Mouse (Mus musculus): ENCODE data around the gene Samhd1.
A peak's percentile ranks its signal among the peaks of the same experiment; 100 is the strongest.

The Samhd1 gene

DNA sequence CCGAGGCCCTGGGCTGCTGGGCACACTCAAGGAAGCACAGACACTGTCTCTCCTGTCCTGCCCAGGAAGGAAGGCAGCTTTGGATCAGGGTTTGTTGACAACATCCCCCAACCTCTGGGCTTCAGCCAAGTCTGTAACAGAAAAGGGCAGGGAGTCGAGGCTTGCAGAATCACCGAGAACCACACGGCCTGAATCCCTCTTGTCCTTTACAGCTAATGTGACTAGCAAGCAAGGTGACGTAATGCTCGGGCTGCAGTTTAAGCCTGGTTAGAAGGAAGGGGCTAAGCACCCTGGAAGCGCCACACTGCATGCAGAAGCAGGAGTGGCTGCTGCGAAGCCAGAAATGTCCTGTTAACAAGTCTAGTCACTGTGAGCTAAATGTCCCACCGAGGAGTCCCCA, 64.7 kb downstream of the Samhd1 start:
- peak; percentile 79 for DNase-seq

DNA sequence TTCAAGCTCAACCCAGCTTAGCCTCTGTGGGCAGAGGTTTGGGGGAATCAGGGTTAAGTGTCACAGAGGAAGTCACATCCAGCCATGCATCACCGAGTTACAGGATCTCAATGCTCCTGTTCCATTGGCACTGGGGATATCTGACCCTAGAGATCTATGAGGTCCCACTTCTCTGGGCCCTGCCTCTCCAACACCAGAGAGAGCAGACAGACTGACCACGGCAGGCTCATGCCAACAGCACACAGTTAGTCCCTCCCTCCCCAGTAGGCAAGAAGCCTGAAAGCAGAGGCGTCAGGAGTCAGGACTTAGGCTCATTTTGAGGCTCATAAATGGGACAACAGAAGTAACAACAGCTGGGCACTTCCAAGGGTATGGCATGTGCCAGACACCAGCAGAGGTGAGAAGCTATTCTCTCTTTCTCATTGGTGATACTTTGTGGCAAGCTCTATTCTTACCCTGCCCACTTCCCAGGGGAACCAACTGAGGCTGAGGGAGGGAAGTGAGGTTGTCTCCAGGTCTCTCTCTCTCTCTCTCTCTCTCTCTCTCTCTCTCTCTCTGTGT, 65.2 kb downstream of the Samhd1 start:
- DNase-seq, result no peak

DNA sequence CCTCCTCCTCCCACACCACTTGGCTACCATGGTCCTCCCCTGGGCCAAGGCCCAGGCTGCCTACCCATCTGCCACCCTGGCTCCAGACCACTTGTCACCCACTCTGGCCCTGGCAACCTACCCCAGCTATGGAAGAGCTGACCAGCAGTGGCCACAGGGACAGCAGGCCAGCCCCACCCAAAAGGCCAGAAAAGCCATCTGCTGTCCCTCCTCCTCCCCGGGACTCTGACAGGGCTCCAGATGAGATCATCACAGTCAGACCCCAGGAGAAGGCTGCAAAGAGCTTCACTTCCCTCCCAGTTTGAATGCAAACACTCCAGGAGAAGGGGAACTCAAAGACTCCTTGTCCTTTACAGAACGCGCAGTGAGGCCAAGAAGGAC, 65.7 kb downstream of the Samhd1 start:
- peak; percentile 98 for DNase-seq

DNA sequence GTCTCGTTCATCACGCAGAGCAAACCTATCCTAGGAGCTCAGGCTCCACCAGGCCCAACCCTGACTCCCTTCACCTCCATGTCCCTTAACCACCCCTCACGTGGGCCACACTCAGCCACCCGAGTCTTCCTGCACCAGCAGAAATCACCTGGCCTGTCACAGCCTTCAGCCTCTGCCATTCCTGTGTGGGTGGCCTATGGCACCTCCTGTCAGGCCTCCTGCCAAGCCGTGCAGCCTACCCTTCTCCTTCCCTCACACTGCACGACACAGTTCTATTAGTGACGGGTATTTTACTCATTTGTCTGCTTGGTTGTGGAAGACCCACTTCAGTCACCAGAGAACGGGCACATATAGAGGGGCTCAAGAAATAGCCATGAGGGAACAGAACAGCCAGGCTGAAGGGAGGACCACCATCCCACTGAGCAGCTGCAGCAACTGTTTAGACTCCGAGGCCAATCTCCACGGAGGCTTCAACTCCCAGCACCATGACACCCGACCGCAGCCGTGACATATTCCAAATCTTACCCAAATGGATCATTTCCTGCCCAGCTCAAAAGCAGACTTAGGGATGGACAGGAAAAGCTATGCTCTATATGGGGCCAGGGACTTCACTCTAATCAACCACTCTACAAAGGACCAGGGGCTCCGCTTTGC, 66.2 kb downstream of the Samhd1 start:
- peak; percentile 84 for DNase-seq

DNA sequence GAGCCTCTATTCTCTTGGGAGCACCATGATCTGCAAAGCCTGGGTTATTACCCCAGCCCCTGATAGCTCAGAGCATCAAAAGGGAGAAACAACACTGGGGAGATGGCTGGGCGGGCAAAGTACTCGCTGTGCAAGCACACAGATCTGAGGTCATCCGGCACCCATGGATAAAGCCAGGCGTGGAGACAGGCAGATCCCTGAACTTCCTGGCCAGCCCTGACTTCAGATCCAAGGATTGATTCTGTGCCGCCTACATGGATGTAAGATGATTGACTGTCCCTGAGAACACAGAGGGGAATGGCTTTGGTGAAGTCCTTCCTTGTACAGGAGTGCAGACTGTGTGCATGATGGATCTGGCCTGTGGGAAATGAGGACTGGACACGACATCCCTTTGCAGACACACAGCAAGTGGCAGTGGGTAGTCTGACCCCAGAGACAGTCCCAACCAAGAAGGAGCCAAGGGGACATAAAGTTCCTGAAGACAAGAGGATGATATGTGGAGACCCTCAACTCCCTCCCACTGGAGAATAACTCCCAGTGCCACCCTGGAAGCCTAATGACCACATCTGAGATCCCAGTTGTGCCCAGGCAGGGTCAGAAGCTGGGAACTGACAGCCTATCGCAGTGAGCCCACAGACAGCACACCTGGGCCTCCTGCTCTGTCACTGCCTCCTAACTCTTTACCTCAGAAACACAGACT, 68.2 kb downstream of the Samhd1 start:
- DNase-seq, result peak; percentile 51

DNA sequence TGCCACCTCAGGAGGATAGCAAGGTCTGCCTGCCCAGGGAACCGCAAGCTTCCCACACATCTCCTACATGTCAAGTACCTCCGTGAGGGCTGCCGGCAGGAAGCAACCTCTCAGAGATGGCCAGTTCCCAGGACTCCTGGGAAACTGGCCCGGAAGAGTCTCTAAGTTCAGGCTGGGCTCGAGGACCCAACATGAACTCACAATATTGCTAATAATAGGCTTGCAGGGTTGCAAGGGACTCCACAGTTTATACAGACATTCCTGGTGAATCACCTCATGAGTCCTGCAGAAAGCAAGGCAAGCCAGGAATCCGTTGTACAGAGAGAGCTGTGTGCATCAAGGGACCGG, 69.2 kb downstream of the Samhd1 start:
- DNase-seq, result peak; percentile 56

DNA sequence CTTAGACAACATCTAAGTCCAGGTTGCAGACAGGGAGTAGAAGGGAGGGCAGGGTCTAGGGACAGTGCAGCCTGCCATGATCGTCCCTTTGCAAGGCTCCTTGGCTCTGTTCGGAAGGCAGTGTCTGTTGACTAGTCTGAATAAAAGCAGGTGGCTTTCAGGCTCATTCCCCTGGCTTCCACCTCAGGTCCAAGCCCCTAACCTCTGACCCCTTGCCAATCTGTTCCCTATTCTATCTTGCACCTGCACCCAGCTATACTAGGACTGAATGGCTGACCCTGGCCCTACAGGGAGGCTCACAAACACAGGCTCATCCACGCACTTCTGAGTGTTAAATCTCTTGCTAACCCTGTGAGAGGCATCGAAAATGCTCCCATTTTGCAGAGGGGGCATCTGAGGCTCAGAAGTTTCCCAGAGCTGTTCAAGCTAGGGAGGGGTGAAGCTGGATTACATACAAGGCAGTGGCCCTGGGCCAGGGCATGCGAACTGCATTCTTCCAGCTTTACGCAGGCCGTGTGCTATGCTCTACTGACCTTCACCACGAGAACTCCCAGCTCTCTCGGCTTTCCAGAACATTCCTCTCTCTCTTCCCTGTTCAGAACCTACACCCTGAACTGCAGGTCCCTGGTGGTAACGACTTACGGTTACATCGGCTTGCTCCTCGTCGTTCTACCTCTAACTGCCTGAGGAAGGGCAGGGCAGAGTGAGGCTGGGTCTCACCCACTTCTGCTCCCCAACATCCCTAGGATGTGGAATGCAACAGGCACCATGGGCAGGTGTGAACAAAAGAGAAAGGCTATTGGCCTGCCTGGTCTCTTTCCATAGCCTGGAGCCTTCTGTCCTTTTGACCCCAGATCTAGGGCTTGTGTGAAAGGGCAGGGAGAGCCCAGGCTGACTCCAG, 69.8 kb downstream of the Samhd1 start:
- peak; percentile 48 for DNase-seq

DNA sequence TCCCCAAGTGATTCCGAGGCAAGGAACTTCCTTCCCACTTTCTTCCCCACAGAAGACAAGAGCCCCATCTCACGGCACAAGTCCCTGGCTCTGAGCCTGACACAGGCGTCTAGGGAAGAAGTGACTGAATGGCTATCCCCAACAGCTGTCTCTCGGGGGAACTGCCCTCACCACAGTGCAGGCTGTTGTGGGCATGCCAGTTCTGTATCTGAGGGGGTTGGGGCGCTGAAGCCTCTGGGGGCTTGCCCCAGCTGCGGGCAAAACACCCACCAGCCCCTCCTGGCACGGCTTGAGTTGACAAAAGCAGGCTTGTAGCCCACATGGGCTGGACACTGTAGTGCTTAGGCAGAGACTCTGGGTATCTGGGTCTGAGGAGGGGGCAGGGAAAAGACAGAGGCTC, 70.9 kb downstream of the Samhd1 start:
- peak; percentile 67 for DNase-seq

DNA sequence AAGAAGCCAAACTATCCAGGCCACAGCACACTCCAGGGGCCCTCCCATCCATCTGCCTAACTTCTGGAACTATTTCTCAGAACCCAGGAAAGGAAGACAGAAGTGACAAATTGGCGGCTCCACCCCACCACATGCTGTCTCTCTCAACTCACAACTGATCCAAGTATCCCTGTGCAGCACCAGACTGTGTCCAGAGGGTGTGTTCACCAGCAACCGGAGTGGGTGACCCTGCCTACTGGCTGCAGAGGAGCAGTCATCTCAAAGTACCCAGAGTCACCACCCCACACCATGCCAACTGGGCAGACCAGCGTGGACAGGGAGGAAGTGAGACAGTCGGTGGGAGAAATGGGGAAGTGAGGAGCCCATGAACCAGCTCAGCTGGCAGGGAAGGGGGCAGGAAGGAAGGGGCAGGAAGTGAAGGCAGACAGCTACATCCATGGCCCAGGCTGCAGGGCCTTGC, 71.8 kb downstream of the Samhd1 start:
- peak; percentile 75 for DNase-seq

DNA sequence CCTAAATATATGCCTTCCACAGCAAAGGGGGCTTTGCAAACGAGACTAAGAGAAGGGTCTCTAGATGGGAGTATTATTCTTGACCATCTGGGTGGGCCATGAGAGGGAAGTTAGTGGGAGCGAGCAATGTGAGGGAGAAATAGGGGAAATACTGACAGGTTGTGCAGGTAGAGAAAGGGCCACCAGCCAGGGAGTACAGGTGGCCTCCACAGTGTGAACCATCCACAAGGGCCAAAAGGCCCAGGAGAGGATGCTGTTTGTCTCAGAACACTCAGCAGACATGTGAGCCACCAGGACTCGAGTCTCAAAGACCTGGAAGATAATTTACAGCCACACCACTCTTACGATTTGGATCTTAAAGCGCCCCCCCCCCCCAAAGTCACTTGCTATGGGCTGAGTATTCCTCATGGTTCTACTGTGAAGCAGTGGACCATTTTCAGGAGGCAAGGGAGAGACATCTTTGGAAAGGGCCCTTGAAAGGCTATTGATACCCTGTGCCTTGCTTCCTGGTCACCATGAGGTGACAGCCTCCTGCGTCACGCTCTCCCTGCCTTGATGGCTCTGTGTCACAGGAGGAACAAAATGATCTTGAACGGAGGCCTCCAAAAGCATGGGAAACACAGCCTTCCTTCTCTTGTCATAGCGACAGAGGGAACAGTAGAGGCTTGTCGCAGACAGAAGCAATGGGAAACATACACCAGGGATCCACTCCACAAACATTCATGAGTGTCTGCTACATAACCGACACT, 74.3 kb downstream of the Samhd1 start:
- DNase-seq, result peak; percentile 90

DNA sequence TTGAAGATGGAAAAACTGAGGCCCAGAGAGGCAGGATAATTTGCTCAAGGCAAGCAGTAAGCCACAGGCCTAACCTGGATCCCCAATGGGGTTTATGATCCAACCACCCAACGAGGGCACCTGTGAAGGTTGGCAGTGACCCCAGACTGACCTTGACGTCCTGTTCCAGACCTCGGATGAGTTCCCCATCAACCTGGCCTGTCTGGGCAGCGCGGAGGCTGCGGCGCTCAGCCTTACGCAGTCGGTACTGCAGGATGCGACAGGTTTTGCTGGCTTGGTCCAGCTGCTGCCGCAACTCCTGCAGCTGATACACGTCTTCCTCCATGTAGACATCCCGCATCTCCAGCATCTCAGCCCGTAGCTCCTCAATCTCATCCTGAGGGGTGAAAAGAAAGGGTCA, 75.0 kb downstream of the Samhd1 start:
- peak; percentile 79 for DNase-seq

DNA sequence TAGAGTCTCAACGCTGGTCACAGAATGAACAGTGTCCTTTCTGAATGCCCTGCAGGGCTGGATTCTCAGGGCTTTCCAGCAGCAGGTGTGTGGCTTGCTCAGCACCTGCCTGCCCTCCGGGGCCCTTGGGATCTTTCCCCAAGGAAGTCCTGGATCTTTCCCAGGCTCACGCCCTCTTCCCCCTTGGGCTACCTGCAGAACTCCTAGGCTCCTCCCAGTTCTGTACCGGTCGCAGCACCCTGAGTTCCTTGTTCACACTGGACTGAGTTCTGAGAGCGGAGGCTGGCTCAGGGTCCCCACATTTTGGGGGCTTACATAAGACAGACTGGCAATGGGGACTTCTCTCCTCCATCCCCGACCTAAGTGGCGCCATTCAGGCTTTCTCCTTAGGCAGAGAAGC, 75.9 kb downstream of the Samhd1 start:
- peak; percentile 69 for DNase-seq

DNA sequence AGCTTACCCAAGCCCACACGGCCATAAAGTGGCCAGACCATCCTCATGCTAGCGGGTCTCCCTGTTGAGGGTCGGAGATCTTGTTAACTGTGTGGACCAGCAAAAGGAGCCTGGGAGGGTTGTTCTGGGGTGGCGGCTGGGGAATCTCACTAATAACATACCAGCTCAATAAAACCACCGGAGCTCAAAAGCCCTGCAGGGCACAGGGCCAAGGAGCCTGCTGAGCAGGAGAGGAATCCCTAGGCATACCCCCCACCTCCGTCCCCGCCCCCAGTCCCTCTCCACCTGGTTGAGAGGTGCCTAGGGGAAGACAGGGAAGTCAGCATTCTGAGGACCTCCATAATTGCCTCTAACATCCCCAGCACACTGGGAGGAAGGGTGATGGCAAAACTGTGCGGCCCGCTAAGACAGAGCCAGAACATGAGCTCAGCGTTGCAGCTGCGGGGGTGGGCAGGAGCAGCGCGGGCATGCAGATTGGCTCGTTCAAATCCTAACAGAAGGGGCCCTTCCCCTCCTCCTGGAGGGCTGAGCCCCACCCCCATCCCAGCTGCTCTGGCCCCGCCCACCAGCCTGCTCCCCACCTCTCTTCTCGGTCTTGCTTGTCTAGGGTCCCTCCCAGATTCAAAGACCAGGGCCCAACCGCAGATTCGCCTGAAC, 76.6 kb downstream of the Samhd1 start:
- peak; percentile 86 for DNase-seq

DNA sequence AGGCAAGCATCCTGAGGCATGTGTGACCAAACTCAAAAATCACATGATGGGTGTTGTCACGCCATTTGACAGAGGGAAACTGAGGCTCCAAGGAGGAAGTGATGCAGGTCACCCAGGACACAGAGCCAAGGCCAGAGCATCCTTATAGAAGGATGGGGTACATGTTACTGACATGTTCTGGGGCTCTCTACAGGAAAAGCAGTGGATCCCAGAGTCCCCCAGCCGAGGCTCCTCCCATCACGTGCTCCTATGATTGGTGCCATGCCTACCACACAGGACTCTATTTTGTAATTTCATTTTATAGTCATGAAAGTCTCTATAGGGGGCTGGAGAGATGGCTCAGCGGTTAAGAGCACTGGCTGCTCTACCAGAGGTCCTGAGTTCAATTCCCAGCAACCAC, 77.3 kb downstream of the Samhd1 start:
- peak; percentile 45 for DNase-seq

DNA sequence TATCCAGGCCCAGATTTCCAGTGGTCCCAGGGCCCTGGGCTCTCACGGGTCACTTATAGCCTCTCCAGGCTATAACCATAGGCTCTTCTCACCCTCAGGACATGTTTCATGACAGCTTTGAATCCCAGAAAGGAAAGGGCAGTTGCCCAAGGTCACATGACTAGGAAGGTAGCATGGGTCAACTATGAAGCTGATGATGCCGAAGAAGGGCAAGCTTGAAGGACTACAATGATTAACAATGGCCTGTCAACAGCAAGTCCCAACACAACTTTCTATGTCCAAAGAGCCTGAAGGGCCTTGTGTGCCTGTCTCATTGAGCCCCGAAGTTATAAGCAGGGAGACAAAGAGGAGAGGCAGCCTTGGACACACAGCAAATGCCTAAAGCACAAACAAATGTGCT, 77.9 kb downstream of the Samhd1 start:
- DNase-seq, result no peak

DNA sequence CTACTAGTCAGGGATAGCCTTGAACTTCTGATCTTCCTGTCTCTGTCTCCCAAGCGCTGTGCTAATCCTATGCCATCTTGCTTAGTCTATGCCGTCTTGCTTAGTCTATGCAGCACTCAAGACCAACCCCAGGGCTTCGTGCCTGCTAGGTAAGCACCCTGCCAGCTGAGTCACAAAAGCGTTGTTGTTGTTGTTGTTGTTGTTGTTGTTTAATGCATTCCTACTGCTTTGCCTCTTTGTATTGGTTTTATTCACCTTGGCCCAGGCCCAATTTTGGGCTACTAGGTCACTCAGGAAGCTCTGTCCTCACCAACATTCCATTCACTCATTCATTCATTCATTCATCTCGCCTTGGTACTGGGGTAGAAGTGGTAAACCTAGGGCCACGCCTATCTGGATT, 79.3 kb downstream of the Samhd1 start:
- no peak for DNase-seq

DNA sequence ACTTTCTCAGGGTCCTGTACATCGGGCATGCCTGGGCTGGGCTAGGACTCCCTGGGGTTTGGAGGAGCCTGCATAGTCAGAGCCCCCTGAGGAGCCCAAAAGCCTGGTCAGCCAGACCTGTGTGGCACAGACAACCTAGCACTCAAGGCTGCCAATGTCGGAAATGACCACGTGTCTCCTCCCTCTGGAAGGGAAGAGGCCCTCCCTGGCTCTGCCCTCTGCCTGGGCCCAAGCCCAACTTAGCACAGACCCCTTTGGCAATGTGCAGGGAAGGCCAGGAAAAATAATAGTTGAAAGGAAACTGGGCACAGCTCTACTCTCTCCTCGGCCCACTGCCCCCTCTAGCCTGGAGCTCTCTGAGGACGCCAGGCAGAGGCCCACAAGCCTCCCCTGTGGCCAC, 80.2 kb downstream of the Samhd1 start:
- peak; percentile 78 for DNase-seq

DNA sequence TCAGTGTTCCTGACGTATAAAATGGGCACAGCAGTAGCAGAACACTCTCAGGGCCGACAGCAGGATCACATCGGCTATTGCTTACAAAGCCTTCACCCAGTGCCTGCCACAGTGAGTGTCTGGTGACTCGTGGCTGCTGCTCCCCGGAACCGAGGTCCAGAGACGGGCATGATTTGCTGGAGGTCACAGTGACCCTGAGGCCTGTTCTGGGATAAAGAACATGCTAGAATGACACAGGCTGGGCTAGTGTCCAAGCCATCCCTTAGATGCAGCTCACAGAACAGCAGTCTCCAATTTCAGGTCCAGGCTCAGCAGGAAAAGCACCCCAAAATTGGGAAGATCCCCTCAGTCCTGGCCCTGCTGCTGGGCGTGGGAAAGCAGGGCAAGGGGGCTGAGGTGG, 80.8 kb downstream of the Samhd1 start:
- peak; percentile 57 for DNase-seq

DNA sequence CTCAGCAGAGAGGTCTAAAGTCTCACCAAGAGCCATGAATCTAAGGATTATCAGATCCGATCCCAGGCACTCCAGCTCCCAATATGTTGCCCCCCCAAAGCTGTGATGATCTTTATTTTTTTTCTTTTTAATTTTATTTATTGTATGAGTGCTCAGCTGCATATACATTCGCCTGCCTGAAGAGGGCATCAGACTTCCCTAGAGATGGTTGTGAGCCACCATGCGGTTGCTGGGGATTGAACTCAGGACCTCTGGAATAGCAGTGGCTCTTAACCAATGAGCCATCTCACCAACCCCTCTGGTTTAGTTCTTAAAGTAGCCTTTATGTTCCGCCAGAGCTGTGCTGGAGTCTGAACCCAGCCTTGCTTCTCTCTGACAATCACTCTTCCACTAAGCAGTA, 81.3 kb downstream of the Samhd1 start:
- DNase-seq, result no peak

DNA sequence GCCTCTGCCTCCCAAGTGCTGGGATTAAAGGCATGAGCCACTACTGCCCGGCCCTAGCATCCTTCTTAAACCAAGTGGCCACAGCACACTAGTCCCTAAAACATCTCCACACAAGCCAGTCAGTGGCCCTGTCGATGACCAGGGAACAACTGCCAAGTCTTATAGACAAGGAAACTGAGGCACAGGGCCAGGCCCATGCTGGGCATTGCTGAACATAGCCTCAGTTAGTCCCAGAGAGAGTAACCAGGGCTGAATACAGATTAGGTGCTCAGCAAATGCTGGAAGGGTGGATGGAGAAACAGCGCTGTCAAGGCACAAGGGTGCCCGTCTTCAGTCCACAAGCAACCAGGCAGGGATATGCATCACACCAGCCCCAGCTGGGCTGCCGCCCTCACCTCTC, 81.9 kb downstream of the Samhd1 start:
- DNase-seq, result no peak

DNA sequence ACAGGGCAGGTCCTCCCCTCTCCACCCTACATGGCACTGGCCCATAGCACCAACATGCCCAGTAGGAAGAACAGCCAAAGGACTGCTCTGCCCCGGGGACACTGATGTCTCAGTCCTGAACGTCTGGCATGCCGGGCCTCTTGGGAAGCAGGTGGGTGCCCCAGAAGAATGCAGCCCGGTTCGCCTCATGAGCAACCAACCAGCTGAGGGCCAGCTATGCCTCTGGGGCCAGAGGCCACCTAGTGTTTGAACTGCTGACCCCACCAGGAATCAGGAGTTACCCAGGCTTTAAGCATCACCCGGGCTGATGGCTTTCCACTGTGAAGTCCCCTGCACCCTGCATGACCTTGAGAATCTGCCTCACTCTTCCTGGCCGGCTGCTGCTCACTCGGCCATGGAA, 82.6 kb downstream of the Samhd1 start:
- DNase-seq, result no peak

DNA sequence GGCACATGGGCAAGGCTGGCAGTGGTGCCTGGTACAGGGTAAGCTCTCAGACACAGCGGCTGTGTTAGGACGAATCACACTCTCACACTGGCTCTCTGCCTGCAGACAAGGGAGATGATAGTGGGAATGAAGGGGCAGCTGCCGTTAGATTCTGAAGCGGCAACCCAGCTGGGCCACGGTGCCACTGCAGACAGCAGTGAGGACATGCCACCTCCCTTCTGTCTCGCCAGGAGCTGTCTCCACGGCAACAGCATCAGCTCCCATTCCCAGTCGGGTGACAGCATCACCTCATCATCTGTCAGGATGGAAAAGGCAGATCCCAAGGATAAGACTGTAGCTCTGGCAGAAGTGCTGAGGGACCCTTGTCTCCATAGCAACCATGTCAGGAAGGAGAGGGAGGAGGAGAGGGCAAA, 85.2 kb downstream of the Samhd1 start:
- peak; percentile 62 for DNase-seq
